In genomic region chr2:54522989-54523388, GRCm38 (mm10) we compare ENCODE assay signal across 18 mouse cellular contexts.
"Had no signal": no experiment of that assay in that cellular context is flagged by ENCODE, and none has a peak within 500 bp of the region (broad histone marks: within the 10 kb centered on the region; RNA-seq: fewer than 3 reads in every experiment).

No protein-coding gene starts in this region.

- ATAC-seq: hindbrain, embryonic 16.5 days; intestine, embryonic 16.5 days; liver, embryonic 12.5 days had no signal

- DNase-seq: gastrocnemius, adult 2 months; gastrocnemius, postnatal 10 days; gastrocnemius, postnatal 25 days; heart, adult 11 months; heart, adult 2 months; heart, postnatal 14 days; heart, postnatal 36 days; kidney, adult 11 months; kidney, adult 2 months; kidney, adult 9 months; kidney, postnatal 14 days; kidney, postnatal 36 days; layer of hippocampus, adult 9-11 months; layer of hippocampus, postnatal 36 days; left cerebral cortex, postnatal 4 days had no signal
